Mouse (Mus musculus) C2C12 (cell line): ENCODE data around the gene Cnep1r1.

Source experiments
- CEBPB ChIP-seq: IDR thresholded peaks from one replicate; pipeline ENCODE4 v1.6.1; 2011; ENCODE audit warnings: low read depth, mild to moderate bottlenecking, control low read depth, moderate library complexity
- CTCF ChIP-seq: IDR thresholded peaks from one replicate; pipeline ENCODE4 v1.5.1; 2011; ENCODE audit not compliant: control insufficient read depth, insufficient read depth, insufficient read length
- FOSL1 ChIP-seq: IDR thresholded peaks from one replicate; pipeline ENCODE4 v1.8.0; 2011; ENCODE audit warnings: mild to moderate bottlenecking, low read length; ENCODE audit not compliant: poor library complexity, insufficient read depth, severe bottlenecking
- MAX ChIP-seq: IDR thresholded peaks from one replicate; pipeline ENCODE4 v1.6.1; 2011; ENCODE audit warnings: mild to moderate bottlenecking, control low read depth
- MYOD1 ChIP-seq: IDR thresholded peaks from one replicate; pipeline ENCODE4 v1.6.1; 2011; ENCODE audit warnings: low read depth; ENCODE audit not compliant: control insufficient read depth, insufficient read length
- MYOG ChIP-seq: IDR thresholded peaks from one replicate; pipeline ENCODE4 v1.6.1; 2011; ENCODE audit not compliant: control insufficient read depth, insufficient read length; ENCODE audit errors: extremely low read depth
- USF1 ChIP-seq: IDR thresholded peaks from one replicate; pipeline ENCODE4 v1.6.1; 2011; ENCODE audit warnings: low read depth, mild to moderate bottlenecking, control low read depth, moderate library complexity

DNA sequence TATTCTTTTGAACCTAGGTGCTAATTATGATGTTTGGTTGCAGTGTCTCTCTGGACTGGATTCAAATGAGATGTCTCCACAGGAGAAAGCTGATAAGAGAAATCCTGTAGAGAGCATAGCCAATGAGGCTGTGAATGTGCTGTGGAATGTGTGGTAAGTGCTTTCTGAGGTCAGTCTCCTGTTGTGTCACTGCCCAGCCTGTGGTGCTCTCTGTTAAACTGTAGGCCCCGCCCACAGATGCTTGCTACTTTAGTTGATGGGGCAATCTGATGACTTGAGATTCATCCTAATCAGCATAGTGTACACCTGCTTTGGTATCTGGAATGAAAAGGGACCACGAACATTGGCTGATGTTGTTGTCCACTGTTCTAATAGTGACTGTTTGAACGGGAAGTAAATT lies 23.1 kb downstream of the Cnep1r1 start:
- TF ChIP-seq CTCF (no peak), MAX (no peak), FOSL1 (no peak), USF1 (no peak), MYOG (no peak), CEBPB (no peak), MYOD1 (no peak)
